Mouse (Mus musculus) cerebellum, adult 2 months (tissue): ENCODE measurements at regions not wholly inside any gene's neighbourhood (a gene's known extent, or its start where the extent isn't known, plus 50 kb on each side); places are given as distances from the start of the nearest gene placed in this dataset.
A peak's percentile ranks its signal among the peaks of the same experiment; 100 is the strongest.
"Not testable (repeated sequence)": the region's sequence is repeated elsewhere in the genome, so short reads cannot be mapped to it uniquely, and the experiment has no call there.

Source experiments
- DNase-seq, 2 experiments: peaks; one replicate each; pipeline ENCODE4 v3.0.0; 2021
- H3K27ac ChIP-seq: fragments of 200-500 bp; 2 replicates; pipeline ENCODE4 v1.5.1; 2012; ENCODE audit warnings: low read length, control low read depth, inconsistent platforms; ENCODE audit not compliant: insufficient read depth
- H3K27me3 ChIP-seq: fragments of 200-500 bp; 2 replicates; pipeline ENCODE4 v1.6.1; 2012; ENCODE audit warnings: inconsistent platforms, mild to moderate bottlenecking, low read length, moderate library complexity; ENCODE audit not compliant: control insufficient read depth, insufficient read depth
- H3K4me1 ChIP-seq: fragments of 200-500 bp; 2 replicates; pipeline ENCODE4 v1.6.1; 2011; ENCODE audit warnings: low read length; ENCODE audit not compliant: control insufficient read depth, insufficient read depth
- H3K4me3 ChIP-seq: fragments of 200-500 bp; replicated peaks from 2 replicates; pipeline ENCODE3; 2011; ENCODE audit warnings: mild to moderate bottlenecking, low read depth, low read length, control low read depth; ENCODE audit not compliant: insufficient read depth
- CTCF ChIP-seq: fragments of 200-500 bp; IDR thresholded peaks from 2 replicates; pipeline ENCODE4 v1.5.1; 2011; ENCODE audit warnings: low read depth, mild to moderate bottlenecking, control low read depth, low read length, moderate library complexity, borderline replicate concordance; ENCODE audit not compliant: insufficient read depth
- POLR2A ChIP-seq: fragments of 200-500 bp; IDR thresholded peaks from 2 replicates; pipeline ENCODE4 v1.6.1; 2011; ENCODE audit warnings: low read length, control low read depth, borderline replicate concordance; ENCODE audit not compliant: insufficient read depth
- WGBS: fragments of 180-500 bp; shearing (Covaris S2); methylation state at CpG from one replicate; pipeline ENCODE4 v1.1.7; 2018; 5-methylcytosine and 5-hydroxymethylcytosine counted together

GRCm38 (mm10) chr8:24386462-24386861 lies 339.2 kb downstream of the Adam3 start:
- H3K27me3 ChIP-seq, result no peaks in the 10 kb centered on the region
- TF ChIP-seq CTCF, result peak; percentile 71
- TF ChIP-seq POLR2A, result no peak
- H3K4me3 ChIP-seq, result no peak overlapping the region
- 3% methylated on average over 3 of the region's 3 CpGs for WGBS
- peak; percentile 29 to 50 for DNase-seq
- H3K4me1 ChIP-seq, result no peaks in the 10 kb centered on the region
- H3K27ac ChIP-seq, result no peak overlapping the region

DNA sequence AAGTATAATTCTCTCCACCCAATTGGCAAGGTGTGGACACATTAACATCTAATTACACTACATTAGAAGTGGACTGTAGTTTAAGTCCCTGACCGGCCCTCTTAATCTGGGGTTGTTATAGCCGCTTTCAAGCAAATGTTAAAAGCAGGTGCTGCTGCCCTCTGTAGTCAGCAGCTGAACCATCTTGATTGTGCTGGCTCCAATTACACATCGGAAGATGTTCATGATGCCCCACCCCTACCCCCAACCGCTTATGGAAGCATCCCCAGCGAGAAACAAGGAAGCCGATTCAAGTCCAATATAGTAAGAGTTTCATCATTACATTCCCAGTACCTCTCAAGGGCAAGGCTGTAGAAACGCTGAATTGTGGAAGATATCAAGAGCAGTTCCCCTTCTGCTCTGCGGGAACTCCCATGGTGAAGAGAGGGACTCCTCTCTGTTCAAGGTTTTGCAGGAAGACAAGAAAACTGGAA lies 341.7 kb downstream of the Adam3 start:
- WGBS, result 60% methylated on average over 8 of the region's 8 CpGs
- no peak overlapping the region for H3K4me3 ChIP-seq
- no peak for TF ChIP-seq CTCF
- TF ChIP-seq POLR2A, result no peak
- no peak overlapping the region for H3K27ac ChIP-seq
- DNase-seq, result no peak
- no peaks in the 10 kb centered on the region for H3K27me3 ChIP-seq
- no peaks in the 10 kb centered on the region for H3K4me1 ChIP-seq

DNA sequence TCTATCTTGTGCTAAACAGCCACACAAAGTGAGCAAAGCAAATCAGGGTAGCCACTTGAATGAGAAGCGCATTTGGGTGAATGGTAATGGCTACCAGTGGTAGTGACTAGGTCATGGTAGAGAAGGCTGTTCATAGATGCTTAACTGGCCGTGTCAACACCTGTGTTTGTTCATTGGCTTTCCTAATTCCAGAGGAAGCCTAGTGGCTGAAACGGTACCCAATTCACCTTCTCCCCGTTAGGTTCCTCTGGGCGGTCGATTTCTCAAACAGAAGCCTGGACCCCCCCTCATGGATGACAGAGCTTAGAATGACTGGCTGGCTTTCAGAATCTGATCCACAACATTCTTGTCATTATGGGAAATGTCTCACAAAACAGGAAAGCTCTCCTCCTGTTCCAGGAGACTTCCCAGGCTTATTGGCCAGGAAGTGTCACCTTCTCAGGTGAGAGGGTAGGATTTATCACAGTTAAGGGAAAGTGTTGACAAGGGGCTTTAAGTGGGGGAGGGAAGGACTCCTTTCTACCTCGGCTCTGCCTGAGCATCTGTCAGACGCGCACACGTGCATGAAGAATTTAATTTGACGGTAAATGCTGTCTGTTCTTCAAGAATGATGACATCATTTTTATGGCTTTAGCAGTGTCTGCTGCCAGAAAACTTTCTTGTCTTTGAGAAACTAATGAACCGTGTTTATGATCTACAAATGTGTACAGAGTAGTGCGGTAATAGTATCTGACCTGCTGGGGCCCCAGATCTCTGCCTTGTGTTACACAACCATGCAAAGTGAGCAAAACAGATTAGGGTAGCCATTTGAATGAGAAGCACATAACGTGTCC lies 342.3 kb downstream of the Adam3 start:
- TF ChIP-seq CTCF, result no peak
- TF ChIP-seq POLR2A, result no peak
- DNase-seq, result no peak
- no peaks in the 10 kb centered on the region for H3K4me1 ChIP-seq
- no peak overlapping the region for H3K4me3 ChIP-seq
- WGBS, result 64% methylated on average over 14 of the region's 14 CpGs
- no peak overlapping the region for H3K27ac ChIP-seq
- no peaks in the 10 kb centered on the region for H3K27me3 ChIP-seq

DNA sequence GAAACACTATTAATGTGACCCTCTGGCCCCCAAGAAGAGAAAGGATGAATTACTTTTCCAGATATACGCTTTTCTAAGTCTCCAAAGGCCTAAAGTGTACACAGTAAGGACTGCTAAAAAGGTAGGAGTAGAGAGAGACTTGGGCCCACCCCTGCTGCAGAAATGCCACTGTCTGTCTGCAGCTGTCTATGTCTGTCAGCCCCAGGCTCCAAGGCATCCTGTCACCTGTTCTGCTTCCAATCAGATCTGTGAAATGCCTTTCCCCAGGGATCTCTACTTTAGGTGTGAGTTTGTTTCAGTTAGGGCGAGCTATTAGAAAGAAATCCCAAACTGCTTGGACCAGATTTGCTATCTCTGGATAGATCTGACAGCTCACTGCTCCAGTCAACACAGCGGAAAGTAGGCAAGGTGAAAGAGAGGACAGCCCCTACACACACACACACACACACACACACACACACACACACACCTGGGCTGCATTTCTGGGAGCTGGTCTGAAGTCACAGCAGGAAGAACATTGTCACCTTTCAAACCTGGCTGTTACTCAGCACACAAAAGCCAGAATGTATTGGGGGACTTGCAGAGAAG lies 343.9 kb downstream of the Adam3 start:
- 89% methylated on average over 3 of the region's 3 CpGs for WGBS
- no peak overlapping the region for H3K27ac ChIP-seq
- no peaks in the 10 kb centered on the region for H3K27me3 ChIP-seq
- no peaks in the 10 kb centered on the region for H3K4me1 ChIP-seq
- TF ChIP-seq CTCF (no peak), POLR2A (no peak)
- no peak for DNase-seq
- no peak overlapping the region for H3K4me3 ChIP-seq

DNA sequence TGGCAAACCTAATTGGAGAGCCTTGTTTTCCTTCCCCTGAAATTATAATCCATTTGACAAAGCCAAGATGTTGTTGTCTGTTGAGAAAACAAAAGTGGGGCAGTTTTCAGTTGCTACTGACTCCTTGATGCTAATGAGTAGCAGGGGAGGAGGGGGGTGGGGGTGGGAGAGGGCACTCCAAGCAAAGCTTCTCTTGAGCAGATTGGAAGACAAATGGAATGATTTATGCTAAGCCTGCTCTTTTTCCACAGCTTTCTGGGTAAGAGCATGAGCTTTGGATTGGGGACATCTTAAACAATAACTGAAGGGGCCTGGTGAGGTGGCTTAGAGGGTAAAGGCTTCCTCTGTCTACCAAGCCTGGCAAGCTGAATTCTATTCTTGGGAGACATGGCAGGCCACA lies 347.6 kb downstream of the Adam3 start:
- no peak for DNase-seq
- no peaks in the 10 kb centered on the region for H3K27me3 ChIP-seq
- no peaks in the 10 kb centered on the region for H3K4me1 ChIP-seq
- TF ChIP-seq POLR2A (no peak), CTCF (no peak)
- H3K27ac ChIP-seq, result no peak overlapping the region
- no peak overlapping the region for H3K4me3 ChIP-seq

- WGBS, result 70% methylated on average over 10 of the region's 10 CpGs
- not testable (repeated sequence) for H3K4me3 ChIP-seq, H3K27ac ChIP-seq, H3K27me3 ChIP-seq, DNase-seq, H3K4me1 ChIP-seq
Observed at GRCm38 (mm10) chr8:24376846-24377245, 348.8 kb downstream of the Adam3 start.

- Histone ChIP-seq H3K4me1 (no peaks in the 10 kb centered on the region), H3K4me3 (no peak overlapping the region), H3K27ac (no peak overlapping the region), H3K27me3 (no peaks in the 10 kb centered on the region)
- no peak for DNase-seq
- 92% methylated on average over 1 of the region's 1 CpGs for WGBS
- TF ChIP-seq CTCF (no peak), POLR2A (no peak)
Observed at GRCm38 (mm10) chr8:24374503-24374902, 351.1 kb downstream of the Adam3 start.

- H3K27me3 ChIP-seq, result no peaks in the 10 kb centered on the region
- no peaks in the 10 kb centered on the region for H3K4me1 ChIP-seq
- no peak overlapping the region for H3K4me3 ChIP-seq
- 86% methylated on average over 4 of the region's 4 CpGs for WGBS
- DNase-seq, result no peak
- H3K27ac ChIP-seq, result no peak overlapping the region
- TF ChIP-seq CTCF (no peak), POLR2A (no peak)
Observed at GRCm38 (mm10) chr8:24372068-24372467, 353.6 kb downstream of the Adam3 start.

DNA sequence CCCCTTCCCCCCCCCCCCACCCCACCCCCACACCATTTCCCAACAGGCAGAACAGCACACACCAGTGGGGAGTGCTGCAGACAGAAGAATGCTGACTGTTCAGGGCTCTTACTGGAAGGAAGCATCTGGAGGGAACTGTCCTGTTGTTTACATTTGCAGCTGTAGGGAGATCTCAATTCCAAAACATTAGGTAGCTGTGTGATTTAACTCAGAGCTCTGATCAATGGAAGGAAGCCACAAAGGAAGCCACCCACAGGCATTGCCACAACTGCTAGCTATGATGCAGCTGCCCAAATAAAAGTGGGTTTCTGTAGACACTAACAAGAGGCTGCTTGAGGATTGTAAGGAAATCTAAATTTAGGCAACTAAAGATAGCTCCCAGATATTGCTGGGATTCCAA lies 359.7 kb downstream of the Adam3 start:
- no peak overlapping the region for H3K27ac ChIP-seq
- DNase-seq, result no peak
- no peak for TF ChIP-seq CTCF
- TF ChIP-seq POLR2A, result no peak

More for the DNA sequence above, 359.7 kb downstream of the Adam3 start:
- H3K4me3 ChIP-seq, result no peak overlapping the region
- H3K4me1 ChIP-seq, result no peaks in the 10 kb centered on the region
- no peaks in the 10 kb centered on the region for H3K27me3 ChIP-seq
